Mouse (Mus musculus): ENCODE measurements around the gene D430042O09Rik.

DNA sequence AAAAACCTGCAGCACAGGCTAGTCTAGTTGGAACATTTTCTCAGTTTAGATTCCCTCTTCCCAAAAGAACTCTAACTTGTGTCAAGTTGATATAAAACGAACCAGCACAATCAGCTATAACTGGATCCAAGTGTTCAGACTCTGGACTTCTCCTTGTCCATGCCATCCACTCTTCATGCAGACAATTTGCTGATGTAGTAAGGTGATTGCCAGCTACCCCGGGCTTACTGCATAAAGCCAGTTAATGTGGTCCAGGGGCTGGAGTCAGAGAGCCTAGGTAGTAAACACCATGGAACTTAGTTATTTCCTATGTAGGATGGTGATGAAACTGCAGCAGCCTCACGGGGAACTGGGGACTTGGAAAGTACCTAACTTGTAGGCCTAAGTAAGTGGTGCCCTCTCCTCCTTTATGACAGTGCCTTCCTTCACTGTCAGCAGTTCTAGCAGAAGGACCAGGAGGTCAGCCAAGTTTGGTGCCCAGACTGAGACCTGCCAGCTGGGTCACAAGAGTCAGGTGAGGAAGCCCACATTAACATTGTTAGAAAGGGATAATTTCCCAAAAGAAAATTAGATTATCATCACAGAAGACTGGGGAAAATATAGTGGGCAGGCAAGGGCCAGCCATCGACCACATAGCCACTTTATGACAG lies 28.8 kb downstream of the D430042O09Rik start:
- TF ChIP-seq POLR2A (IDR thresholded peaks at IDR 0.05; ENCODE audit: insufficient read length, low read depth) = no peak
- TF ChIP-seq SRF (IDR thresholded peaks at IDR 0.05; ENCODE audit: control insufficient read depth, insufficient read length, low read depth) = no peak
